Mouse (Mus musculus): ENCODE measurements around the gene Arhgap17.

Arhgap17 gene

GRCm38 (mm10) chr7:123369759-123370481 lies at the start of gene Arhgap17, which contains the start of gene Lcmt1:
Gene Arhgap17 (minus strand): TSS chr7:123369915.
Gene Lcmt1 (plus strand): TSS chr7:123369784.
- peak; percentile 98 to 100 for DNase-seq

- DNase-seq, result peak; percentile 50 to 56
These were observed 47.9 kb upstream of the Arhgap17 start for GRCm38 (mm10) chr7:123417661-123418060.

DNA sequence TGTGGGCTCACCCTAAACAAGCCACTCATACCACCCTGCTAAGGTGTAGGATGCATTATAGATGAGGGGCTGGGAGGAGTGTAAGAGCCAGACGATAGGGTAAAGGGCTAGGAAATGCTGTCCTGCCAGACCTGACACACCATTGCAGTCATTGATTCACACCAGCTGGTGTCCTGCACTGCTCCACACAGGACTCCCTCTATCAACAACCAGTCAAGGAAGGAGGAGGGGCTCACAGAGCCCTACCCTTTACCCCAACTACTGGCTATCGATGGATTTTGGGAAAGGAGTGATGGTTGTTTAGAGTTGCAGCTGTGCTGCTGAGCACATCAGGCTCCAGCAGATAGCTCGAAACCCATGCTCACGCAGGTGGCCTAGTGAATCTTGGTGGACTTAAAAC lies 47.1 kb upstream of the Arhgap17 start:
- DNase-seq, result no peak

GRCm38 (mm10) chr7:123412143-123412542 lies 42.4 kb upstream of the Arhgap17 start:
- no peak for DNase-seq

GRCm38 (mm10) chr7:123411109-123411508 lies 41.4 kb upstream of the Arhgap17 start:
- DNase-seq, result no peak

GRCm38 (mm10) chr7:123410502-123410901 lies 40.8 kb upstream of the Arhgap17 start:
- no peak for DNase-seq

DNA sequence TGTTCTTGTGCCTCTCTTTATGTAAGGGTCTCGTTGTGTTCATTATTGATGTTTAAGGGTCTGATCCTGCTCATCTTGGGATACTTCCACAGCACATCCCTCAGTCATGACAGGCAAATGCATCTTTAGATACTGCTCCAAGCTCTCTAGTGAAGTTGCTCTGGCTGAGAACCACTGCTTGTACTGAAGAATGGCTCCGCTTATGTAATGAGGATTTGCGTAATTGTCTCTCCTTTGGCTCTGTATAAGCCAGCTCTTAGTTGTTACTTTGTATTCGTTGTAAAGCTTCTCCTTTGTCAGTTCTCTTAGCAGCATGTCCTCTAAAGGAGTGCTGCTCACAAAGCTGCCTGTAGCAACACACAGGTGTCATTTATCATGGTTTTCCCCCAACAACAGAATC lies 37.3 kb upstream of the Arhgap17 start:
- DNase-seq, result no peak

DNA sequence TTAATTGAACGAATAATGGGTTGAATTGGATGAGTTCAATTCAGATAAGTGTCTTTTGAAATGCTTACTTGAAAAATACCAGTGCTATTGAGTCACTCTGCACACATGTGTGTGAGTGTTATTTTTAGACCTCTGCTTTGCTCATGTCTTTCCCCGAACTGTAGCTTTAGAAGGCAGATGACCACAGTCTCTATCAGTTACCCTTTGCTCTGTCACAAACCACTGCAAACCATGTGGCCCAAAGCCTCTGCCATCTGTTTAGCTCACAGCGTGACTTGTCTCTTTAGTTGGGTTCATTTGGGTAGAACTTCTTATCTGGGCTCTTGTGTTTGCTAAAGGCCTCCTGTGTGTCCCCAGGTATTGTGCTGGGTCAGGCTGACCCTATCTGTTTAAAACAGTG lies 35.9 kb upstream of the Arhgap17 start:
- DNase-seq, result no peak

DNA sequence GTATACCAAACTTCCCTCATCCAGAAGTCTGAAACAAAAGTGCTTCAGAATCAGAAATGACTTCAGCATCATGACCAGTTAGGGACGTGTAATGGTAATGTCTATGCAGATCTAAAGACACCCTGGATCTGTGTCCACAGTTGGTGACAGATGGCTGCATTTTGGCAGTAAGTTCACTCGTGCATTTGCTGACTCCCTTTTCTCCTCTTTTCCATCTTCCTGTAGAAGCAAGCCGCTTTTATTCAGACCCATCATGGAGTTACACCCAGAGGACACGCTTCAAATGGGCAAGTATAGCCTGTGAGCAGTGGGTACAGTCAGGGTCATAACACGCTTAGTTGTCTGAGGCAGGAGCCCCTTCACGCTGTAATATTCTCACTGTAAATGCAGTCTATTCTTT lies 34.5 kb upstream of the Arhgap17 start:
- no peak for DNase-seq

- no peak for DNase-seq
These were observed 31.4 kb upstream of the Arhgap17 start for GRCm38 (mm10) chr7:123401121-123401520.

GRCm38 (mm10) chr7:123399286-123399685 lies 29.6 kb upstream of the Arhgap17 start:
- no peak for DNase-seq

- peak; percentile 71 to 75 for DNase-seq
These were observed 29.1 kb upstream of the Arhgap17 start for GRCm38 (mm10) chr7:123398828-123399227.

DNA sequence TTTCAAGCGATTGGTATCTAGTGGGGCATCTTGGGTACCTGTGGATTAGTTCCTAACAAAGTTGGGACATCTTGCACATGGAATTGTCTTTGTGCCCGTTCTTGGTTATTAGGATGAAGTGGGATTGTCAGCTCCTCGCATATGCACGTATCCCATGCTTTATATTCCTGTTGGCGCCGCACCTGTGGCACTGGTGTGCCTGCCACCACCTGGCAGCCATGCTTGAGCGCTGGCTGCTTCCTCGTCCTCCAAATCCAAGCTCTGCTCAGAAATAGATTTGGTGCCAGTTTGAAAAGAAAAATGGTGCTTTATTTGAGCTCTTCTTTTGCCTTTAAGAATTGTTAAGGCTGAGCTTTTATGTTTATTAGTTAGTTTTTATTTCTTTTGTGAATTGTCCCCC lies 28.2 kb upstream of the Arhgap17 start:
- DNase-seq, result no peak

DNA sequence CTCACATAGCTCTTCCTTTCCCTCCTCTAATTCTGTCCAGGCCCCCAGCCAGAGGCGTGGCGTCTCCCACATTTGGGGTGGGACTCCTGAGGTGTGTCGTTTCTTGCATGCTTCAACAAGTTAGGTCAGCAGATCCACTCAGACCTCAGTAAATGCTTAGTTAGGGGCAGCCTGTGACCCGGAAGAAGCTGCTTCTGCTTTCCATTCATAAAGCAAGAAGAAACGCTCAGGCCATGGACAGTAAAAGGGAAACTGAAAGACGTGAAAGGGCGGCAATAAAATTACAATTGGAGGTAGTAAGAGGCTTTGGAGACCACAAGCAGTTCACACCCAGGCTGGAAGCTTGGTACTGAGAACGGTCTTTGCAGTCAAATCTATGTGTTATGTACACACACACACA lies 27.7 kb upstream of the Arhgap17 start:
- DNase-seq, result no peak

GRCm38 (mm10) chr7:123396900-123397299 lies 27.2 kb upstream of the Arhgap17 start:
- DNase-seq, result no peak

DNA sequence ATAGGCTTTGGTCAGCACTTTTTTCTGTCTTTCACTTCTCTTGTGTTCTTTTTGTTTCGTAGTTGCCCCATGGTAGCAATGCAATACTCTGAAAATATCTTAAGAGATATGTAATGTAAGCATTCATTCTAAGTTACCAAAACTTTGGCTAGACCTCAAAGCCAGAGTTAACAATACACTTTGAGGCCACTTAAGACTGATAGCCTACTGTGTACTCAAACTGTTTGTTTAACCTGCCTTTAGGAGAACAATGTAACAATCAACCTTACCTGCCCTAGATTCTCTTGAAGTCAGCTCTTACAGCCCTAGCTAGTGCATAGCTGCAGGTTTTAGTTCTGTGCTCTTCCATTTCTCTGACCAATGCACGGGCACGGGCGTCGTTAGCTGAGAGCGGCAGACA lies 24.6 kb upstream of the Arhgap17 start:
- no peak for DNase-seq

- DNase-seq, result no peak
These were observed 20.1 kb upstream of the Arhgap17 start for GRCm38 (mm10) chr7:123389686-123390280.

DNA sequence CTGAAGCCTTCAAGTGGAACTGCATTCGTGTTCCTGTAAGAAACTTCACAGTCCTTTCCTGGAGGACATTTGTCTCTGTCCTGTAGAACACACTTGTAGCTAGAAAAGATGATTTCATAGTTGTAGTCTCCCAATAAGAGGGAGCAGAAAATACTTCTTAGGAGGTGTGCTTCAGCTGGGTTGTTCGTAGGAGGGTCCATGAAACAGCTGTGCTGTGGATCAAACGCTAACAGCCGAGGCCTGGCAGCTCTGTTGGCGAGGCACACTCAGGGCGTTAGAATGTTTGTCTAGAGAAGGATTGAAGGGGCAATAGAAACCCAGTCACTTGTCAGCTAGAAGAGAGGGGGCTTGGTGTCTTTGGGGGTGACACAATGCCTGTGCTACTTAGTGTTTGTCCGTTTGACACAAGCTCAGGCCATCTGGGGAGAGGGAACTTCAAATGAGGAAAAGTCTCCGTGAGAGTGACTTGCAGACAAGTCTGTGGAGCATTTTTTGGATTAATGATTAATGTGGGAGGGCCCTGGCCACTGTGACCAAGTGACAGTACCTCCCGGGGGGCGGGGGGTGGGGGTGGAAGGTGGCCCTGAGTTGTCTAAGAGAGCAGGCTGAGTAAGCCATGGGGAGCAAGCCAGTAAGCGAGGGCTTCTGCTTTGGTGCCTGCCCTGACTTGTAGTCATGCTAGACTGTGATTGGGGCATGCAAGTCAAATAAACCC lies 16.1 kb upstream of the Arhgap17 start:
- peak; percentile 49 to 76 for DNase-seq

GRCm38 (mm10) chr7:123377443-123378400 lies 8.0 kb upstream of the Arhgap17 start:
- DNase-seq, result peak; percentile 96 to 99

- DNase-seq, result peak; percentile 31 to 57
These were observed 1.8 kb upstream of the Arhgap17 start for GRCm38 (mm10) chr7:123371501-123371900.

DNA sequence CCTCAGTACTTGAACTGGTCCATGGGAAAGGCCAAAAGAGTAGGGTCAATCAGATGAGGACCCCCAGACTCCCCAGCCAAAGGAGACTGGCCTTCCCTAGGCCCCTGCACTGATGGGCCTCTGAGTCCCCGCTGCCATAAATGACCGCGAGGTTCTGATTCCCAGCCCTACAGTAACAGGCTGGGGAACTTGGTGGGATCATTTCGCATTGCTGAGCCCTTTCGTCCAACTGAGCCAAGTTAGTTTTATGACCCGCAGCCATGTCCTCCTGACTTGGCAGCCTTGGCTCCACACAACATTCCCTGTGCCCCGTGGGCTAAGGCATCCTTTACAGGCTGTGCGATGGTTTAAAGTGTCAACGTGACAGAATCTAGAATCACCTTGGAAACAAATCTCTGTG lies 985 bp upstream of the Arhgap17 start:
- no peak for DNase-seq

Data from kidney, postnatal 36 days (tissue).